11 mouse cellular contexts compared by ENCODE assay signal in the genomic region with DNA sequence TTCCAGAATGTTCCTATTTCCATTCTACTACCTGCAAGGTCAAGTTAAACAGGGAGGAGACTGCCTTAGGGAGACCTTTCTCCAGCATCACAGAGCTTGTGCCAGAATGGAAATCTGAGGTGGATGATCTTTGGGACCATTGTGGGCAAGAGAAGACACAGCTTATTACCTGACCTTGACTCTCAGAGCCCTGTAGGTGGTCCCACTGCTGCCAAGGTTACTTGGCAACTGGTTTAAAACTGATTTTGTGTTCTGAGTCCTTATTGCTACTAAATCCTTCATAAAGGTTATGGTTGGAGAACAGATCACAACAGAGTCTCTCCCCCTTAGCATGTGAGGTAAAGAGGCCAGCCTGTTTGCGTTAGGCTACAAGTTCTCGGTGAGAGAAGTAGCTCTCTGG.
"Had no signal": no experiment of that assay in that cellular context is flagged by ENCODE, and none has a peak within 500 bp of the region (broad histone marks: within the 10 kb centered on the region; RNA-seq: fewer than 3 reads in every experiment).

No protein-coding gene starts in this region.

- DNase-seq: layer of hippocampus, postnatal 36 days; liver, postnatal 0 days; lung, embryonic 14.5 days; lung, postnatal 36 days; retina, postnatal 1 day; right cerebral cortex, postnatal 25 days; spleen, adult 18-20 months; thymus, postnatal 25 days had no signal

- ATAC-seq: liver, postnatal 0 days; lung, postnatal 0 days; midbrain, embryonic 13.5 days; midbrain, embryonic 16.5 days had no signal
